Mouse (Mus musculus) bone marrow macrophage, adult 2 months (primary cell): ENCODE results near the gene Pou6f2. TPM values are rescaled to one million over a fixed set of nuclear protein-coding genes. Genes with fewer than 3 reads are reported as not detected.

Experiments
- H3K27ac ChIP-seq: 2 replicates; pipeline ENCODE4 v1.5.1; 2012; ENCODE audit warnings: low read depth, low read length; ENCODE audit not compliant: insufficient read depth
- H3K4me1 ChIP-seq: 2 replicates; pipeline ENCODE4 v1.6.1; 2012; ENCODE audit warnings: low read length; ENCODE audit not compliant: control insufficient read depth, insufficient read depth
- H3K4me3 ChIP-seq: 2 replicates; pipeline ENCODE4 v1.5.1; 2012; ENCODE audit warnings: mild to moderate bottlenecking, low read length, moderate library complexity; ENCODE audit not compliant: insufficient read depth
- CTCF ChIP-seq: IDR thresholded peaks from 2 replicates; pipeline ENCODE4 v1.5.1; 2012; ENCODE audit warnings: low read depth, mild to moderate bottlenecking, low read length, moderate library complexity
- POLR2A ChIP-seq: IDR thresholded peaks from 2 replicates; pipeline ENCODE4 v1.6.1; 2012; ENCODE audit warnings: mild to moderate bottlenecking, low read depth, low read length, borderline replicate concordance
- polyA plus RNA-seq: library from polyadenylated mRNA; stranded (reverse); fragments of >200 nt; gene quantifications from 2 replicates; pipeline ENCODE4 v1.2.4, GENCODE M21; 2012; ENCODE audit not compliant: missing spikeins, insufficient read depth, insufficient read length

Pou6f2 gene
- polyA plus RNA-seq, 1 experiment: not detected

- H3K4me3 ChIP-seq: no peak overlapping the region
- no peaks in the 10 kb centered on the region for H3K4me1 ChIP-seq
- TF ChIP-seq CTCF (no peak), POLR2A (no peak)
- no peak overlapping the region for H3K27ac ChIP-seq
These were observed 263.8 kb downstream of the Pou6f2 start for GRCm38 (mm10) chr13:18133646-18134045.

GRCm38 (mm10) chr13:18133193-18133592 lies 264.3 kb downstream of the Pou6f2 start:
- no peak overlapping the region for H3K27ac ChIP-seq
- no peaks in the 10 kb centered on the region for H3K4me1 ChIP-seq
- TF ChIP-seq POLR2A: no peak
- TF ChIP-seq CTCF: no peak
- H3K4me3 ChIP-seq: no peak overlapping the region

GRCm38 (mm10) chr13:18131324-18131723 lies 266.2 kb downstream of the Pou6f2 start:
- Histone ChIP-seq H3K4me3 (no peak overlapping the region), H3K4me1 (no peaks in the 10 kb centered on the region), H3K27ac (no peak overlapping the region)
- TF ChIP-seq POLR2A (no peak), CTCF (no peak)

GRCm38 (mm10) chr13:18129697-18130096 lies 267.8 kb downstream of the Pou6f2 start:
- Histone ChIP-seq H3K4me1 (no peaks in the 10 kb centered on the region), H3K27ac (no peak overlapping the region), H3K4me3 (no peak overlapping the region)
- TF ChIP-seq POLR2A (no peak), CTCF (no peak)

GRCm38 (mm10) chr13:18128826-18129225 lies 268.7 kb downstream of the Pou6f2 start:
- H3K4me1 ChIP-seq: no peaks in the 10 kb centered on the region
- no peak overlapping the region for H3K27ac ChIP-seq
- no peak overlapping the region for H3K4me3 ChIP-seq
- TF ChIP-seq CTCF: no peak
- no peak for TF ChIP-seq POLR2A

GRCm38 (mm10) chr13:18128053-18128452 lies 269.4 kb downstream of the Pou6f2 start:
- Histone ChIP-seq H3K4me1 (no peaks in the 10 kb centered on the region), H3K4me3 (no peak overlapping the region), H3K27ac (no peak overlapping the region)
- TF ChIP-seq CTCF (no peak), POLR2A (no peak)

- no peak overlapping the region for H3K27ac ChIP-seq
- TF ChIP-seq POLR2A: no peak
- TF ChIP-seq CTCF: no peak
- H3K4me3 ChIP-seq: no peak overlapping the region
- H3K4me1 ChIP-seq: no peaks in the 10 kb centered on the region
These were observed 271.4 kb downstream of the Pou6f2 start for GRCm38 (mm10) chr13:18126111-18126510.

- TF ChIP-seq CTCF: no peak
- no peak for TF ChIP-seq POLR2A
- Histone ChIP-seq H3K27ac (no peak overlapping the region), H3K4me3 (no peak overlapping the region), H3K4me1 (no peaks in the 10 kb centered on the region)
These were observed 272.1 kb downstream of the Pou6f2 start for GRCm38 (mm10) chr13:18125226-18126000.

- Histone ChIP-seq H3K4me1 (no peaks in the 10 kb centered on the region), H3K4me3 (peak overlapping the region; percentile 24; the same call in 1 of the 2 replicates), H3K27ac (no peak overlapping the region)
- 0 out of 2 replicates have a peak, but pooled peaks have one; percentile 15 for TF ChIP-seq CTCF
- no peak for TF ChIP-seq POLR2A
These were observed 273.1 kb downstream of the Pou6f2 start for GRCm38 (mm10) chr13:18124368-18124767.

GRCm38 (mm10) chr13:18120406-18120805 lies 277.1 kb downstream of the Pou6f2 start:
- Histone ChIP-seq H3K4me1 (no peaks in the 10 kb centered on the region), H3K27ac (no peak overlapping the region), H3K4me3 (no peak overlapping the region)
- TF ChIP-seq CTCF (no peak), POLR2A (no peak)
